Mouse (Mus musculus): ENCODE results near the gene Gm28305.

DNA sequence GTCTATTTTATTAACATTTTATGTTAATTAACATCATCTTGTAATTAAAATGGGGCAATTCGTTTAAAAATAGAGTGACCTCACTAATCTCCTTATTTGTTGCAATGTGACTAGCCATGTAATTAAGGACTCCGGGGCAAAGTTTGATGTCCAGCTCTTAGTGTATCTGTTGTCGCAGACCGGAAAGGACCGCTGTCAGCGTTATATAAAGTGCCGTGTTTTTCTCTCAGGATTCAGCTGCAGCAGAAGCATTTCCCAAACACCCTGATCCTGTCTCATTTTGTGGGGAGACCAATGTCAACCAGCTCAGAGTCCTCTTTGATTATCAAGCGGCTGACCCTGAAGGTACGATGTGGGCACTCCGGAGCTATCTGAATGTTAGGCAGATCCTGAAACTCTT lies 19.4 kb upstream of the Gm28305 start:
- no peak for TF ChIP-seq POLR2A (IDR thresholded peaks at IDR 0.05; ENCODE audit: low read depth, low read length)
- TF ChIP-seq CTCF (IDR thresholded peaks at IDR 0.05; ENCODE audit: borderline replicate concordance, insufficient read depth, low read length) = no peak
